Mouse (Mus musculus) monocyte, adult 5-6 weeks (primary cell): ENCODE measurements around the gene Prg2. TPM values are rescaled to one million over a fixed set of nuclear protein-coding genes. Genes with fewer than 3 reads are reported as not detected.
A peak's percentile ranks its signal among the peaks of the same experiment; 100 is the strongest.

Source experiments
- ATAC-seq: fragments of 153-309, 156-312 bp; replicated peaks from 2 replicates; pipeline ENCODE4 v1.8.0; 2017; ENCODE audit warnings: mild to moderate bottlenecking; ENCODE audit not compliant: low TSS enrichment, insufficient number of reproducible peaks, severe bottlenecking, poor library complexity, low FRiP score
- total RNA-seq: library from RNA; stranded (forward); fragments of 200-1000, 200-491, 200-594 nt; gene quantifications from 3 replicates; pipeline ENCODE4 v1.2.3, GENCODE M21; 2017

Prg2 gene
- total RNA-seq, 1 experiment from 2014 or later, result 1.2 TPM

DNA sequence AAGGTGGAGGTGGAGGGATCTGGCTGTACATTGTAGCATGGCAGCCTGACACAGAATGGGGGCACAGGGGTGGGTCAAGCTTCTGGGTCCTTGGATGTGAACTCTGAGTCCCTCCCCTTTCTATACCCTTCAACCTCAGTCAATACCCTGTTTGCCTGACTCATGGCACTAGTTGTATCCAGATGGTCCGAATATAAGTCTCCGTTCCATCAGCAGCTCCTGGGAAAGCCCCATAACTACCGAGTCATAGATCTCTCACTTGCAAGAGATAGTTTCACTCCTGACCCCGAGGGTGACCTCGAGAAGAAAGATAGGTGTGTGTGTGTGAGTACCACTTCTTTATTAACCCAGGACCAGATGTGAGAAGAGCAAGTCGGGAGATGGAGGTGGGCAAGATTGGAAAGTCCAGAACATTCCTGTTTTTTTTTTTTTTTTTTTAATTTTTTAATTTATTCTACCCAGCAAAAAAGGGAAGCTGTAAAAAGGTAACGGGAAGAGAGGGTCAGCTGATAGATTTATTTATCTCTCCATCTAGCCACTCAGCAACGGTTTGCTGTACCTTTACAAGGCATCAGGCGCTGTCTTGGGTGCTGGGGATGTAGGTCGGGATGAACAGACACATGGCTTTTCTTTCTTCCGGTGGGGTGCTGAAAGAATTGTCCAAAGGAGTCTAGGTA is 21.5 kb upstream of the Prg2 start:
- ATAC-seq, result no peak

- no peak for ATAC-seq
Observed at GRCm38 (mm10) chr2:84961300-84961699, 19.0 kb upstream of the Prg2 start.

- no peak for ATAC-seq
Observed at GRCm38 (mm10) chr2:84961901-84962300, 18.4 kb upstream of the Prg2 start.

DNA sequence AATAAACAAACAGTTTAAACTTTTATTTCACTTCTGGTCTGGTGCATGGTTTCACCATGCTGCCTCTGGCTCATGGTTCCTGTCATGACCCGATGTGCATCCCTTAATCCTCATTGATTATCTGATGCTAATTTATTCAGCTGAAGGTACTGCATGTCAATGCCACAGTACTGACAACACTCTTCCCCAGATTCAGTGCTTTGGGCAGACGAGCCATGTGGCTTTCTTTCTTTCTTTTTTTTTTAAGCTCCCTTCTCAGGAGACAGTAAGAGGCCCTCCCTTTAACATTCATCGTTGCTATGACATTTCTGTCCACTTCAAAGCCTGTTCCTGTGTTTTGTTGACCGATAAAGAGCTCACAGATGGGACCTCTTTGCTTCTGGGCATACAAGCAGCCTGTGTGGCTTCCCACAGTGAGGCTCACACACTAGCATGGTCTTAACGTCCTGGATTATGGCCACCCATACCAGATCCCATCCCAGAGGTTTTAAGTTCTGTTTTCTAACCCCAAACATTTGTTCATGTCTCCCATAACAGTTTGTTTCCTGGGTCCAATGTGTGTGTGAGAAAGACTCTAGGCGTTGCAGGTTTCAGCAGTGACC is 17.3 kb upstream of the Prg2 start:
- no peak for ATAC-seq

GRCm38 (mm10) chr2:84964111-84964801 is 16.0 kb upstream of the Prg2 start:
- ATAC-seq, result no peak; the same call in 1 of the 2 replicates

DNA sequence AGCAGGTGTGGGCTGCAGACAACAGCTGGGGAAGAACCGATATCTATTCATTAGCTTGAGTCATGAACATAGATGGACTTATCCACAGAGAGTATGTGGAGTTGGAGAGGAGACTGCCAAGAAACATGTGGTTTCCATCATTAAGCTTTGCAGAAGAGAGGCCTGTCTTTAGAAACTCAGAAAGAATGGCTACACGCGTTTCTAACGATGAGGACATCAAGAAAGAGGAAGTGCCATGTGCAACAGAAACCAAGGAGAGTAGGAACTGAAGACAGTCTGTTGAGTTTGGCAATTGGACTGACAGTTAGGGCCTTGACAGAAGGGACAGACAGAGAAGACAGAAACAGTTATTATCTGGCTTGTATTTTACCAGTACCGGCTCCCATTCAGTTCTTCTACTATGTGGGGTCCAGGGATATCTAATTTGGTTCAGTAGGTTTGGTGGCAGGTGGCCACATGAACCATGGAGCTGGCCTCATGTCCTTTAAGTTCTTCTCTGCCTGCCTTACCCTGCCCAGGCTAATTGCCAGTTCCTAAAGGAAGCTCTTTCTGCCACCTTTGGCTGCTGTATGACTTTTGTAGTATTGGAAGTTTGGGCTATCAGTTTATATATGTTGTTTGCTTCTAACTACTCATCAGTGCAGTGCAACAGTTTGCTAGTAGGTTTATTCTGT is 12.8 kb upstream of the Prg2 start:
- peak; percentile 78 for ATAC-seq

GRCm38 (mm10) chr2:84975580-84975979 is 4.7 kb upstream of the Prg2 start:
- ATAC-seq, result no peak

DNA sequence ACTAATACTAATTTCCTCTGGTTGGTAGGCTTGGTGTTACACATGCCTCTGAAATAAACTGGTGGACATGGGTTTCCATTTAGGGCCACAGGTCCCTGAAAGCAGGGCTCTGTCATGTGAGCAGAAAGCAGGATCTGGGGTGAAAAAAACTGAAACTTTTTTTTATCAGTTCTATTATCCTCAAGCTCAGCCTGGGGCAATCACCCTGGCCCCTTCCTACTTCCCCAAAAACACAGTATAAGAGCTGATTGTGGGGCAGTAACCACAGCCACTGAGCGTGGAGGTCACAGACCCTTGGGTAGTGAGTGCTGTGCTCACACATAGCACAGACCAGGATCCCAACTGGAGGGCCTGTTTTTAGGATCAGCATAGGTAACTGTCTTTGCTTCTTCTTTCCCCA is 7.7 kb downstream of the Prg2 start, which contains the start of gene Prg3:
Gene Prg3 (plus strand): TSS at position 286 of the 400 bp plus-strand sequence.
- peak; percentile 68; the same call in 1 of the 2 replicates for ATAC-seq

GRCm38 (mm10) chr2:84996376-84996775 is 16.1 kb downstream of the Prg2 start:
- ATAC-seq, result no peak

DNA sequence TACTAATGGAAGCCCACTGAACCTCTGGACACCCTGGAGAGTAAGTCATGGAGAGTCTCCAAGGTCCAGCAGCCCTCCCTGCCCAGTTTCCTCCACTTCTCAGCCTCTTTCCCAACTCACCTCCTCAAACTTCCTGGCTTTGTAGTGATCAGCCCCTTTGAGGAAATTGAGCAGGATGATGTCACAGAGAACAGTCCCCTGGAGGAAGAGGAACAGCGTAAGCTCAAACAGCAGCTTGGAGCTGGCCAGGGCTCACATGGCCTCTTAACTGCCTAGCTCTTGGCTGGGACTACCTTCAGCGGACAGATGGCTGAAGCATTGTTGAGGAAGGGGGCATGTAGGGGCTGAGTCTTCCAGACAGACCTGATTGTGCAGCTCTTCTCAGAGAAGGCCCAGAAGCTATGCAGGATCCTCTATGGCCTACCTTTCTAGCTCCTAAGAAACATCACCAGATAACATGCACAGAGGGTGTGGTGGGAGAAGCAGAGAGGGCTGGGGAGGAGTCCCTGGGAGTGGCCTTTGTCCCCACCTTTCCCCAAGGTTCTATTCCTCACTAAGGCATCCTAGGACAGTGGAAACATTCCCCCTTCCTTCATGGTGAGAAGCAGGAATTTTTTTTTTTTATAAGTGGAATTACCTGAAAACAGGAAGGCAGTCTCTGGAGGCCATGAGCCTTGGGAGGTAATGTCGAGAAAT is 19.4 kb downstream of the Prg2 start:
- no peak for ATAC-seq

GRCm38 (mm10) chr2:85001497-85001896 is 21.2 kb downstream of the Prg2 start:
- no peak for ATAC-seq

GRCm38 (mm10) chr2:85002575-85002974 is 22.3 kb downstream of the Prg2 start:
- ATAC-seq, result no peak

DNA sequence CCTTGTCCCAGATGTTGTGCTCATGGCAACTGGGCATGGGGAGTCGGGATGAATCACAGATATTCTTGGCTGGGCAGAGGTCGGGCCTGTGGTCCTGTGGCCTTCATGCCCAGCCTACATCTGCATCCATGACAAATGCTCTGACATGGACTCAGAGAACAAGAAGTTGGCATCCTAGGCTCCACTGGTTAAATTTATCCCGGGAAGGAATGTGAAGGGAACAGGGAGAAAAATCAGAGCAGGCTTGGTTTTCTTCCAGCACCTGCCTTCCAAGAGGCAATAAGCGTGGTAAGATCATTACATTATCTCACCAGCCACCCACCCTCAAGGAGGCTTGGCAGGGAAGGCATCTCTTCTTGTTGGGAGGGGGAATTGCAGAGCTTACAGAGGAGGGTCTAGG is 24.1 kb downstream of the Prg2 start:
- ATAC-seq, result no peak

GRCm38 (mm10) chr2:85006600-85006999 is 26.3 kb downstream of the Prg2 start:
- ATAC-seq, result no peak

DNA sequence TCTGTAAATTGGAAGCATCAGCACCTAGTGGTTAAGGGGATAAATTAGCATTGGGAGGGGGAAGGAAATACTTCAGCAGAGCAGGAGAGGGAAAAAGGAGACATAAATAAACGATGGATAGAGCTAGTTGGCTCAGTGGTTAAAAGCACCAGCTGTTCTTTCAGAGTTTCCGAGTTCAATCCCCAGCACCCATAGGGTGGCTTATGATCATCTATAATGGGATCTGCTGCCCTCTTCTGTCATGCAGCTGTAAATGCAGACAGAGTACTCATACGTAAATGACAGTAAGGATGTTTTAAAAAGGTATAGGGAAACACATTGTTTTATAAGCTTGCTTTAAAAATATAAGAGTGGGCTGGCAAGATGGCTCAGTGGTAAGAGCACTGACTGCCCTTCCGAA is 27.5 kb downstream of the Prg2 start:
- ATAC-seq, result 0 out of 2 replicates have a peak, but pooled peaks have one; percentile 59

DNA sequence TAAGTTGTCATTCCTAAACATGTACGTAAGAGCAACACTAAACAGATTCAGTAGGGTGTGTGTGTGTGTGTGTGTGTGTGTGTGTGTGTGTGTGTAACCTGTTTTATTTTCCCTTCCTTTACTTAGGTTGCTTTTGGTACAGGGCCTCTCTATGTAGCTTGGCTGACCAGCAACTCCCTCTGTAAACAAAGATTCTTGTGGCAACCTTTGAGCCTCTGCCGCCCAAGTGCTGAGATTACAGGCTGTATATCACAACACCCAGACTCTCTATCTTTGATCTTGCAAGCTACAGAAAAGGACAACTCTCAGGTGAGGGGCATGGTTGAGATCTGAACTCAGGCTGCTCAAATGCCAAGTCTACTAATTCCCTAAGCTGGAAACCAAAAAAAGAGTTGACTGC is 29.0 kb downstream of the Prg2 start:
- ATAC-seq, result no peak

DNA sequence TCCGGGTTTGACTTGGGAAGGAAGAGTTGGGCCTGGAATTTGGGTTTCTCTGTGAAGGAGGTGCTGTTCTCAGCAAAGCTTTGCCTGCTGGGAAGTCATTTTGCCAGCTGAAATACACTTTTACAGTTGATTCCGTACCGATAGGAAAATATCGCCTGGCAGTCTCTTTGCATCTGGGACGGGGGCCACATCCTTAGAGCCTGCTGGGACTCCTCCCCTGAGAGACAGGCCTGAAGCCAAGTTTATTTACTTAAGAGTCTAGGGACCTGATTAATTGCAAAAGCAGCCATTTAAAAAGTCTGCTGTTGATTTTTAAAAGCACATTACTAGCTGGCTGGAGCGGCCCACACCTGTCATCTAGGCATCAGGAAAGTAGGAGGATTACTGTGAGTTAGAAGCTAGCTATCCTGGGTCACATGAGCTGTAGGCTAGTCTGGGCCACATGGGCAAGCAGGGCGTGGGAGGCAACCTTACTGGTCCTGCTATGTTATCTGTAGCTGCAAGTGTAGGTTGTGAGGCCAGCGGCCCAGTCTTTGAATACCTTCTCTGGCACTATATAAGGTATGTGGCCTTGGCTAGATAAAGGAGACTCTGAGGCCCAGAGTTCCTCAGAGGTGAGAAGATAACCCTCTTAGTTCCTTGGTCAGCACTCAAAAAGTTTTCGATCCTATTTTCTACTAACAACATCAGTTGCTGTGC is 31.8 kb downstream of the Prg2 start:
- ATAC-seq, result no peak

GRCm38 (mm10) chr2:85012679-85013078 is 32.4 kb downstream of the Prg2 start:
- ATAC-seq, result no peak
